Mouse (Mus musculus) frontal cortex, adult 2 months (tissue): Measurements from ENCODE around the gene Cpt1b. TPM values are rescaled to one million over a fixed set of nuclear protein-coding genes. Genes with fewer than 3 reads are reported as not detected.

Experiments
- DNase-seq, 2 experiments: peaks; one replicate each; pipeline ENCODE4 v3.0.0; 2022; ENCODE audit warnings: low spot score in 1 of 2; ENCODE audit errors: extremely low spot score in 1 of 2
- polyA plus RNA-seq: library from polyadenylated mRNA; depleted of rRNA; stranded (reverse); fragments of >200 nt; gene quantifications from 2 replicates; pipeline ENCODE4 v1.2.3, GENCODE M21; 2012; rRNA removed

Gene Cpt1b
- polyA plus RNA-seq, 1 experiment = 2.0 TPM

DNA sequence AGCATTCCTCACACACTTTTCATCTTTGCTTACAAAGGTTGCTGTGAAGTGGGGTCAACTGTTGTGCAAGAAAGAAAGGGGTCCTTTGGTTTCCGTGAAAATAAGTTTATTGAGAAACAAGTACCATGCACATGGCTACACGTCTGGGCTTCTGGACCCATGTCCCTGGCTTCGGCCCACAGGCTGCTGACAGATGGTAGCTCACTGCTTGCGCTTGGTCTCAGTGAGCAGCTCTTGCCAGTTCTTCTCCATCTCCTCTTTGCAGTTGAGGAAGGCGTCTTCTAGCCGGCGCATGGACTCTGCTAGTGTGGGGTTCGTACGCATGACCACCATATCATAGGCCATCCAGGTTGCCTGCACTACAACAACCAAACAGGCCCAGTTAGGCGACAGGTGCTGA lies 35.6 kb downstream of the Cpt1b start:
- DNase-seq = no peak

DNA sequence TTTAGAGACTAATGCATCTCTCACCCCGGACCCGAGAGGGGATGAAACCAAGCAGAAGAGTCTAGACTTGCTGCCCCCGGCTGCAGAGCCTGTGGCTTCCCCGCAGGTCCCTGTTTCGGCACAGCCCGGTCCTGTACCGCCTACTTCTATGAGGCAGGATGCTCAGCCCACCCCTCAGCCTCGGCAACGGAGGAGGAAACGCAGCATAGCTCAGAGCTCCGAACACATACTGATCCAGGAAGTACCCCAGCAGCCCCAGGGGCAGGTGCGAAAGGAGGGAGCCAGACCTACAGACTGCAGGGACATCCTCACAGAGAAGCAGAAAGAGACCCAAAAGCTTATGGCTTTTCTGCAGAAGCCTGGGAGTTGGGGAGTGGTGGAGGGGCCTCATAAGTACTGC lies 38.5 kb downstream of the Cpt1b start:
- DNase-seq = no peak

DNA sequence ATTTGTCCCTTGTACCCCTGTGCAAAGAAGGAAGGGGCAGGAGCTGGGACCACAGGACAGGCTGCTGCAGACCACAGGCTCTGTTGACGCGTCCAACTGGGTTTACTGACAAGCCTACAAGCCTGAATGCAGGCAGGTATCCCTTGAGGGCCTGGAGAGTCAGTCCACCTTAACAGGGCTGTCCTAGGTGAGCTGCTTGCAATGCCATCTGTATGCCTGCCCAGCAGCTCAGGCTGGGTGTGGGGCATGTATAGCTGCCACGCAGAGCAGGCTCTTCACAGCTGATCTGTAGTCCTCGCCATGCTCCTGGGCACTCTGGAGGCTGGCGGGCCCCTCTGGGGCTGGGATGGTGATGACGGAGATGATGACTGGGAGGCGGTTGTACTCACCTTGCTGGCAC lies 41.0 kb downstream of the Cpt1b start, which contains the start of gene Klhdc7b:
Gene Klhdc7b, plus strand, starts transcription at position 301 of the 400 bp plus-strand sequence.
- no peak for DNase-seq

DNA sequence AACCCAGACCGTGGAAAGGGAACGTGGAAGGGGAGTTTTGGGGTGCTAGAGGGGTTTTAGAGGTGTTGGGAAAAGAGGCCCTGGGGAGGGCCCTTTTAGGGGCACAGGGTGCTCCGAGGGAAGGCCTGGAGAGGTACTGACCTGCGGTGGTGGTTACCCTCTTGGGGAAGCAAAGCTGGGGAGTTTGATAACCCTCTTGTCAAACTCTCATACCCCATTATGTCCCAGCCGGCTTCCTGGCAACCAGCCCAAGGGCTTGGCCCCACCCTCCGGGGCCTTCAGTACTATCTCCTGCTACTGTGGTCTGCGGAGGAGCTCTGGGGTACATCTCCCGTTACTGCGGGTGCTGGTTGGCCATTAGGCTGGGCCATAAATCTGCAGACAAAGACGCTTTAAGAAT lies 46.2 kb downstream of the Cpt1b start:
- DNase-seq = no peak

DNA sequence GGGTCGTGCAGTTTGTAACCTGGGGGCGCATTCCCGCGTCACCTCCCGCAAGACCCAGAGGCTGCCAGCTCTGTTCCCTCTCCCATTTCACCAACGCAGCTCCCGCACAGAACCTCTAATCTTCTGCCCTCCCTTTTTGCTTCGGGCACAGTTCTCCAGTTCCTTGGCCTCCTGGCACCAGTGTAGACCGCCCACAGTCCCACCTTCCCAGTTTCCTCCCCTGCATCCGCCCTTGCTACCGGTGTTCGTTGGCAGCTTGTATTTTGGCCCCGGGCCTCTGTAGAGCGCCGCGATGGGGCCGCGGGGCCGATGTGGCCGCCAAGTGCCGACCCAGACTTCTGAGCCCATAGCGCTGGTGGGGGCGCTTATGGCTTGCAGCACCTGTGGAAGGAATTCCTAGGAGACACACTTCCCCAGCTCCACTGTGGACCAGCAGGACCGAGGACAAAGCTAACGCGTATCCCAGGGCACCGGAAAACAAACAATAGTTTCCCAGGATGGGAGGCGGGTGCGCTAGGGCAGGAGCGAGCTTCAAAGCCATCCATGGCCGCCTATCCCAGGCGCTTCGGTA lies 46.7 kb downstream of the Cpt1b start, which contains the start of gene Odf3b:
Gene Odf3b, minus strand, starts transcription at position 452 of the 571 bp plus-strand sequence.
- no peak for DNase-seq

DNA sequence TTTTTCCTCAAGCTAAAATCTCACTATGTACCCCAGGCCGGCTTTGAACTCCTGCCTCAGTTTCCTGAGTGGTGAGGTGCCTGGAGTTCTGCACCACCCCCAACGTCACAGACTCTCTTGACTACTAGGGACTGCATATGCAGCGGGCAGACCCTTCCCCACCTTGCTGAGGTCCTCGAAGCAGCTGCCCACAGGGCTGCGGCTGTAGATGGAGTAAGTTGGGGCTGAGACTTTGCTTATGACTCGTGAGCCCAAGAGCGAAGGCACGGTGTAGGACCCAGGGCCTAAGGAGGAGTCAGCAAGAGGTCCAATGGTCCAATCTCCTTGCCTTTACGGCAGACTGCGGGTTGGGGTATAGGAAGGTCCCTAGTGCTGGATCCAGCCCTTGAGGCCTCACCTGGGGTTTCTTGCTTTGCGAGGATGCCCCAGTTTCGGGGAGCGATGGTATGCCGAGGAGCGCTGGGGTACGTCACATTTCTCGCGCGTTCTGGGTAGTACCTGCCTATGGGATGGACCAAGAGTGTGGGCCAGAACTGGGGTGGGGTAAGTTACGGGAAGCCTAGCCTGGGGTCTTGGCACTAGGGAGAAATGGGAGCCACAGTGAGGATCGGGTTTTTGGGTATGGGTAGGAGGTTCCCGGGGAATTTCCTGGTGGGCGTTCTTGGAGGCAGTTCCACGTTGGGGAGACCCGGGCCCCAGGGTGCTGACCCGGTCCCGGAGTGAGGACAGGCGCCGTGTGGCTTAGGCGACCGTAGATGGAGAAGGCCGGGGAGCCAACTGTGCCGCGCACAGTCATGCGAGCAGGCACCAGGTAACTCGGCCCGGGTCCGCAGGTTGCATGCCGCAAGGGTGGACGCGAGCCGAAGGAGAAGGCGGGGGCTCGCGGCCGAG lies 47.5 kb downstream of the Cpt1b start:
- no peak for DNase-seq

DNA sequence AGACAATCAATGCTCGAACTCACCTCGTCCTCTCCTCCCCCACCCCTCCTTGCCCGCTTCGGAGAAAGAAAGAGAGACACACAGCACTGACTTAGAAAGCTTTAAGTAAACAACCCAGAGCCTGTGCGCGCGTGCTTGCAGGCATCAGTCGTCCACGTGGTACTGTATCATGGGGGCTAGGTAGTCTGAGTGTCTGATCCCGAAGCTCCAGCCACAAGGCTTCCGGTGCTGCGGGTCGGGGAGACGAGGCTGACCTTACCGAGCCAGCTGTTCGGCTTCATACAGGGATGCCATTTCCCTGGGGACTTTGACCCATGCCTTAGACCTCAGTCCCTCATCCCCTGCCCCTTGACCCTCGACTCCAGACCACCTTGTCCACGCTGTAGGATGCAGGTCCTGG lies 48.3 kb downstream of the Cpt1b start:
- DNase-seq = no peak

DNA sequence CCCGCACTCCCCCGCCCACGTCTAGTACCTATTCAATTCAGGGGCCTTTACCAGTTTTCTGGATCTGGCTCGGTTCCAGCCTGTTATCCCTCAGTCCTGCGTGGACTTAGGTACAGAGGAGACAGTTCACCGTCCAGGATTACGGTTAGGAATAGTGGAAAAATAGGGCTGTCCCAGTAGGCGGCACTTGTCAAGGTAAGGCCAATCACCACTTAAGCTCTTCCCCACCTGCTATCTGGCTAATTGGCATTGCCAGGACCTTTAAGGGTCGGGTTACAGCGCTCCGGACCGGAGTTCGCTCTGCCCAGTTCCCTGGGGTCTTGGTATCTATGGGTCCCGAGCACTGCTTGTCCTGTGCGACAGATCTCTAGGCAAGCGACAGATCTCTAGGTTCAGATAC lies 48.7 kb downstream of the Cpt1b start, which contains the start of gene Tymp:
Gene Tymp, minus strand, starts transcription at position 83 of the 400 bp plus-strand sequence.
- no peak for DNase-seq

DNA sequence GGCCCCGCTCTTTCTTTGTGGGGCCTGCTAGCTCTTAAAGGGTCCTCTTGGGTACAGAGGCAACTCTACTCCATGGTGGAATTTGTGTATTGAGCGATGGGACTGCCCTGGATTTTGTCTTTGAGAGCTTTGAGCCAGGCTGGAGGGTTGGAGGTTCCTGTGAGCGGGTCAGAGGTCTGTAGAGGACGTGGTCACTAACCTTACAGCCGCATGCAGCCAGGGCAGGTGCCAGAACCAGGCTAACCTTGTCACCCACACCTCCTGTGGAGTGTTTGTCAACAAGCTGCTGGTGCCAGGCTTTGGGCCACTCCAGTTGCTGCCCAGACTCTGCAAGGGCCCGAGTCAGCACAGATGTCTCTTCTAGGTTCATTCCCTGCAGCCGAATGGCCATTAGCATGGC lies 49.6 kb downstream of the Cpt1b start:
- no peak for DNase-seq

DNA sequence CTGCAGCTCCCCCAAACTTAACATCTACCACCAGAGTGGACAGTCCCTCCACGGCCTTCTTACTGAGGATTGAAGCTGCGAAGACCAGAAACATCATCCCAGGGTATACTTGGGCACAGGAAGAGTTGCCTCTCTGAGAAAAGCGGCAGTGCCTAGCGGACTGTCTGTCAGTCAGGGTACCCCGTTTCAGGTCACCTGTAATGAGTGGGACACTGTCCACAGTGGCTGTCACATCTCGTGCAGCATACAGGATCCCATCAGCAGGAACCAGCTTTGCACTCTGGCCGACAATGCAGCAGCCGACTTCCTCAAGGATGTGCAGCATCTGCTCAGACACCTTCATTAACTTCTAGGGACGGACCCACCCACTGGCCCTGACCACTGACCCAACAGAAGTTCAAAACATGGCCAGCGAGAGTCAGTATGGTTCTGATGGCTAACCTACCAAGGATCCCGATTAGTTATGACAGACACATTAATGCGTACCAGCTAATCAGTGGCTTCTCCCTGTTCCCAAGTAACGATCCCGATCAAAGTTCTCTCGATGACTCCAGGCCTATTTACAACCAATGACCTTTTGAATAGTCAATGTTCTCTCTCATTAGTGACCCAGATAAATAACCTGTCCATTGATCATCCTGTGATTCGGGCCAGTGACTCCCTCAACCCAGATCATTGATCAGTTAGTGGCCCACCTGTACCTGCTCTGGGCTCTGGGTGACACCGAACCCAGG lies 50.7 kb downstream of the Cpt1b start:
- DNase-seq = no peak

DNA sequence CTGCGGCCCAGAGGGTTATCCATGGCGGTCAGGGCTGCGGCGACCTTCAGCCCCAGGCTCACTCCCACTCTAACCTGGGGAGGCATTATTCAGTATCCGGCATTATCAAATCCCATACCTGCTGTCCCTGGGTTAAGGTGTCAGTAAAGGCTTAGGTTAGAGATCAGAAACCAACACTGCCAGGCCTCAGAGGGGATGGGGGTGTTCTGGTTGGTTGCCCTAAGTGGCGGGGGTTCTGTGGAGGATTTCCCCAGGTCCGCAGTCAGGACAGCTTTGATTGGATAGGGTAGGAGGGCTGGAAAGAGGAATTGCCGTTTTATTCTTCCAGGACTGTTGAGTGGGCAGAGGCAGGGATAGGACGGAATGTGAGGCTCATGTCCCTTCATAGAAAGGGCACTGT lies 51.3 kb downstream of the Cpt1b start:
- DNase-seq = no peak

DNA sequence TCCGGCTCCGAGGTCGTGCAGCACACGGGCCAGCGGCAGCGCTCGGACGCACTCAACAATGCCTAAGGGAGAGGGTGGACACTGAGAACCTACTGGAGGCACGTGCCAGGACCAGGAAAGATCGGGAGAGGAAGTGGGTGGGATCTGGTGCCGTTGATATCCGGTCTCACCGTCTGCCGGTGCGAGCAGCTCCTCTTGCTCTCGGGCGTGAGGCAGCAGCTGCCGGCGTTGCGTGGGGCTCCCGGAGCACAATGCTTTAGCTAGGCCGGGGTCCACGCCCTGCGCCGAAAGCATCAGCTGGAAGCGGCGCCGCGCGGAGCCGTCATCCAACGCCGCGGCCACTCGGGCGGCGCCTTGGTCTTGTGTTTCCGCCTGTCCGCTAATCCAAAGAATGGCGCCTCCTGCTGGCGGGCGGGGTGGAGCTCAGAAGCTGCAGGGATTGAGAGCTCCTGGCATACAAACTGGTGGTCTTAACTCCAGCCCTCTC lies 51.9 kb downstream of the Cpt1b start, which contains the start of gene Sco2:
Gene Sco2, minus strand, starts transcription at position 85 of the 487 bp plus-strand sequence.
- DNase-seq = peak; percentile 81 to 95

DNA sequence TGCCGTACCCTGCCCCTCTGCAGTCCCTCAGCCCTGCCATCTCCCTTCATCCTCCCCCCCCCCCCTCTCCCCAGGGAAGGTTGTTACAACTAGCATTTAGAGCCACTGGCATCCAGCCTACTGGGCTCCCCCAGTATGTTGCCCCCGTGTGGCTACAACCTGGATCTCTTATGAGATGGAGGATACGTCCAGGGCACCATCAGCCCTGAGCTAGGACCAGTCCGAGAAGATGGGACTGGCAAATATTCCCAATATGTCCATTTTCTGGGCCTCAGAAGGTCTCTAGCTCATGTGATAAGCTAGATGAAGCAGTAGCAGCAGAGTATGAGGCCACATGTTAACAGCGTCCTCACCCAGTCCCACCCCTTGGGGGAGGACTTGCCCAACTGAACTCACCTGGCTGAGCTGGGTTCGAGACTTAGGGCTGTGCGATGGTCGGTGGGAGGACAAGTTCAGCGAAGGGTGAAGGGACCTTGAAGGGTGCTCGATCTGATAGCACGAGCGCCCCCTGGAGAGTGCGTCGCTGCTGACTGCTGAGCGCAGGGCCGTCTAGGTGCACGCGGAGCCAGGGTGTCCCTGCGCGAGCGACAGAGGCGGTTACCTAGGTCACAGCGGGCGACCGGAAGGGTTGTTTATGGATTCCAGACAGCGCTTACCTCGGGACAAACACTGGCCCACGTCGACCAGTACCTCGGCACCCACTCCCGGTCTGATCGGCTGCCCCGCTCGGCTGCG lies 52.5 kb downstream of the Cpt1b start:
- peak; percentile 64 to 89 for DNase-seq

DNA sequence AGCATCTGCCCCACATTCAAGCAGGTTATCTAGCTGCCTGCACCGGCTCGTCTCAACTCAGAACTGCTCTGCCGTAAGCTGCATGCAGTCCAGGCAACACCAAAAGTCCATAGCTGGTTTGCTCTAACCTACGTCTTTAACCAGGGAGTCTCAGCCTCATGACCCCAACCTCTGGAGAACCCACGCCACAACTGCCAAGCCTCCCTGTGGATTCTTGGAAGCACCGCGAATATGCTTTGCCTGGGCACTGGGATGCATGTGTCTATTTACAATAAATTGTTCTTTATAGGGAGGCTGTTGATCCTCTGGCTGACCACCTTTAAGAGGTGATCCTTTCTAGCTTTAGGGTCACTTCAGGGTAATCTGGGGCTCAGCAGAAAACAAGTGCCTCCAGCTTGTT lies 53.1 kb downstream of the Cpt1b start:
- no peak for DNase-seq

DNA sequence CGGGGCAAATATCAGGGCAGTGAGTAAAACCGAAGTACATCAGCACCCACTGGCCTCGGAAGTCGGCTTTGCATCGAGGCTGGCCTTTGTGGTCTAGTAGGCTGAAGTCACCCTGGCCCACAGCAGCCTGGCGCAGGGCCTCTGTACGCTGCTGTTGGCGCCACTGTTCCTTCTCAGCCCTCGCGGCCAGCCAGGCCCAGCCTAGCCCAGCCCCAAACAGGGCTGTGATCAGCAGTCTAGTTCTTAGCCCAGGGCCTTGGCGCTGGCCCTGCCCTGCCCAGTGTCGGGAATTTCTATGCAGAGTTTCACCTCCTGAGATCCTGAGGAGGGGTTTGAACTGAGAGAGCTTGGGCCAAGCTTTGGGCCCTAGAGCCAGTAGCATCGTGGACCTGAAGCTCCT lies 53.6 kb downstream of the Cpt1b start:
- no peak for DNase-seq

Other genes with a start within 250 kb of the Cpt1b start
- gene Plxnb2, start 245.1 kb downstream of the Cpt1b start, polyA plus RNA-seq = 65.8 and 72.5 TPM in 2 replicates
- gene Dennd6b, start 229.4 kb downstream of the Cpt1b start, polyA plus RNA-seq = 143 and 146 TPM in 2 replicates
- 125 and 147 TPM in 2 replicates for gene Ppp6r2, start 214.3 kb downstream of the Cpt1b start, polyA plus RNA-seq
- gene Sbf1, start 110.6 kb downstream of the Cpt1b start, polyA plus RNA-seq = 212 and 221 TPM in 2 replicates
- not detected in 2 replicates for gene Adm2, start 103.1 kb downstream of the Cpt1b start, polyA plus RNA-seq
- not detected in 2 replicates for gene Miox, start 91.5 kb downstream of the Cpt1b start, polyA plus RNA-seq
- 14.7 and 15.8 TPM in 2 replicates for gene Lmf2, start 70.2 kb downstream of the Cpt1b start, polyA plus RNA-seq
- 101 and 112 TPM in 2 replicates for gene Ncaph2, start 70.1 kb downstream of the Cpt1b start, polyA plus RNA-seq
- gene Sco2, start 52.0 kb downstream of the Cpt1b start, polyA plus RNA-seq = 30.0 and 30.5 TPM in 2 replicates
- gene Tymp, start 48.8 kb downstream of the Cpt1b start, polyA plus RNA-seq = 3.3 TPM in 2 replicates
- gene Odf3b, start 46.6 kb downstream of the Cpt1b start, polyA plus RNA-seq = 2.4 and 3.8 TPM in 2 replicates
- 0.16 and 0.25 TPM in 2 replicates for gene Klhdc7b, start 40.9 kb downstream of the Cpt1b start, polyA plus RNA-seq
- 0.48 TPM in 1 of 2 replicates, not detected in the other for gene Syce3, start 15.4 kb downstream of the Cpt1b start, polyA plus RNA-seq
- 3.2 and 3.8 TPM in 2 replicates for gene C730034F03Rik, start 3.7 kb upstream of the Cpt1b start, polyA plus RNA-seq
- gene Gm44502, start 3.8 kb upstream of the Cpt1b start, polyA plus RNA-seq = 0.08 and 0.28 TPM in 2 replicates
- 66.1 and 70.7 TPM in 2 replicates for gene Chkb, start 4.0 kb upstream of the Cpt1b start, polyA plus RNA-seq
- 123 and 134 TPM in 2 replicates for gene Mapk8ip2, start 28.1 kb upstream of the Cpt1b start, polyA plus RNA-seq
- gene Arsa, start 51.6 kb upstream of the Cpt1b start, polyA plus RNA-seq = 29.6 and 34.9 TPM in 2 replicates
- gene Shank3, start 73.8 kb upstream of the Cpt1b start, polyA plus RNA-seq = 76.4 and 84.0 TPM in 2 replicates
- 4.2 TPM in 2 replicates for gene Acr, start 142.5 kb upstream of the Cpt1b start, polyA plus RNA-seq
- 74.5 and 82.6 TPM in 2 replicates for gene Rabl2, start 166.1 kb upstream of the Cpt1b start, polyA plus RNA-seq